Mouse (Mus musculus) mouse trophoblast stem cell (cell line): ENCODE results near the gene Eif1ad.
"Not testable (repeated sequence)": the region's sequence is repeated elsewhere in the genome, so short reads cannot be mapped to it uniquely, and the experiment has no call there.

Experiments
- in situ Hi-C, 2 experiments: fragments of 300-500 bp; cut with MseI, MboI; formaldehyde crosslinking; loops; 2 replicates in 1 of 2; 3 replicates in 1 of 2; pipeline ENCODE4 v1.15.1; 2025

Eif1ad gene

GRCm38 (mm10) chr19:5377446-5377845, 10.9 kb downstream of the Eif1ad start:
- in situ Hi-C loops, result no loop called here

DNA sequence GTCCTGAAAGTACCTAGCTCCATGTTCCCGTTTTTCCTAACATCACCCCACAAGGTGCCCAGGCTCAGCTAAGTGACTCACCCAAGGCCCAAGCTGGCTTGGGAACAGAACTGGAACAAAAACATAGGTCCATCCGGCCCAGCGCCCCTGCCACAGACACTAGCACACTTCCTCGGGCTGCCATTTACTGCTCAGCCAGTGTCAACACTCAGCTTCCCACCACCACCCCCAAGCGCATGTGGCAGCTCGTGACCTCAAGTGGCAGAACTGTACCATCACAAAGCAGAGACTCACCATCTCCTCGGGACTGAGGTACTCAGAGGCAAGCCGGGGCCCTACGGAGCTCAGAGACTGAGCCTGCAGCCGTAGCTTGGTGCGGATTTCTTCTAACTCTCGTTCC, 16.8 kb downstream of the Eif1ad start:
- in situ Hi-C loops, result no loop called here

DNA sequence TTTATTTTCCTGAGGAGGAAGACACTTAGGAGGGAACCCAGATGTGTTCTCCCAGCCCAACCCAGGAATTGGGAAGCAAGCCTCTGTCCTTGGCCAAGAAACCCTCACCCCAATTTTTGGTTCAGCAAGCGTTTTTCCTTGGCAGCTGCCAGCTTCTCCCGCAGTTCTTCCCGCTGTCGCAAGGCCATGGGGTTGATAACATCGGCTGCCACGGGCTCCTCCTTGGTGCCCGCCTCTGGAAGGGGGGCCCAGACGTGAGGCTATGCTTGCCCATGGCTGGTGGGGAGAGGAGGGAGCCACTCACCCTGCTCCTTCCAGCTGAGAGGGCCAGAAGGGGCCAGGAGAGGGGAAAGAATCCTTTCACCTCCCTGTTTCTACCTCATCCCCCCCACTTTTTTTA, 18.2 kb downstream of the Eif1ad start:
- in situ Hi-C loops, result no loop called here

DNA sequence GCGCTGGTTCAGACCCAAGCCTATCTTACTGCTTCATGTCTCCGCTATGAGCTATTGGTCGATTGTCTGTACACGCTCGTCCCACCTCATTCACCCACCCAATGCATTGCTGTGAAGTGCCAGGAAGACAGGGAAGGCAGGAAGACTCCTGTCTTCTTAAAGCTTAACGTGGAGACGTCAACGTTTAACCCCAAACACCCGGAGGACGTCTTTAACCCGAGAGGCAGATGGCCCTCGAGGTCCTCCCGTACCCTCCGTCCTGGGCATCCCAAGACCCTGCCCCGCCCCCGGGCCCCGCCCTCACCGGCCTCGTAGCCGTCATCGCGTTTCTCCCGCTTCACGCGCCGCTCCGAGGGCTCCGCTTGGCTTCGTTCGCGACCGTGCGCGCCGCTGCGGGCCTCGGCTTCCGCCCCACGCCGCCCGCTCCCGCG, 21.5 kb downstream of the Eif1ad start:
- in situ Hi-C loops, result no loop called here

- in situ Hi-C loops, result no loop called here
These were observed 22.2 kb downstream of the Eif1ad start, which contains the start of gene Sart1 for GRCm38 (mm10) chr19:5388588-5389242. Gene Sart1 (minus strand): TSS chr19:5388703.

DNA sequence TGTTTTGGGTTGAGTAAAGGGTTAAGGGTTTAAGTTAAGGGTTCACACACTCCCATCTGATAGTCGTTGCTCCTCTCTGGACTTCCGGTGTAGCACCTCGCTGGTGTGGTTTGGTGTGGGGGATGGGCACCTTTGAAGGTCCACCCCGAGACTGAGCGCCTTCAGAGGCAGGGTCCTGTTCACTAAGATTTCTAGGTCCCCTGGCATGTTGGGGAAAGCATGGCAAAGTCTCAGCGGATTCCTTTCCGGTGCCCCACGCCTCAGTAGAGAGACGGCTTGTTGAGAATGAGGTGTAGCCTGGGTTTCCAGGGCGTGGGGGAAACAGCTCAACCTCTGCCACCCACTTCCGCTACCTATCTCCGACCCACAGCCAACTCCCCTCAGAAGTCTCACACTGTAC, 23.1 kb downstream of the Eif1ad start:
- in situ Hi-C loops, result no loop called here

DNA sequence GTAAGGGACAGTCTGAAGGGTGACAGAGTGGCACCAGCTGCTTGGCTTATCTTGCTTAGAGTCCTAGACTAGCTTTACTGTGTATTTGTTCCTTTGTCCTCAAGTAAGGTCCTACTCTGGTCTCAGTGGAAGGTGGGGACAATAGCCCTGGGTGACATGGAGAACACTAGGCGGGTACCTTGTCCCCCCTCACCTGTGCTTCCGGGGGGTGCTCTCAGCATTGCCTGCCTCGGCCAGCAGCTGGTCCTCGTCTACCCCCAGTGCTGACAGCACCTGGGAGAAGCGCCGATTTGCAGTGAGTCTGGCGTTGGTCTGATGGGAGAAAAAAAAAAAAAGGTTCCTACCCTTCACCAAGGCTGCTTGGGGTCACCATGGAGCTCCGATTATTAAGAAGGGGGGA, 23.9 kb downstream of the Eif1ad start:
- in situ Hi-C loops, result no loop called here

DNA sequence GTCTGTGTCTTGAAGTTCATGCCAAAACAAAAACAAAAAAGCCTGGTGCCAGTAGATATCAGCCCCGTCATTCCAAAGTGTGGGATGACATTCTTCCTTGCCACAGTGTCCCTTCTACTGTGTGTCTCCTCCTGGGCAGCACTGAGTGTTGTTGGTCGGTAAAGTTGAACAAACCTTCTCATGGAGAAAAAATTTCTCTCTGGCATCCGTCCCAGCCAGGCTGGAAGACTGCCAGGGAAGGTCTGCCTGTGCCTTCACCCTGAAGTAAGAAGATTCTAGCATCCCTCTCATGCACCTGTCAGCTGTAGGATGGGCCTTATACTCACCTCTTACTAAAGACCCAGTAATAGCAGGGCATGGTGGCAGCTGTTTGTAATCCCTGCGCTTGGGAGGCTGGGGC, 26.4 kb downstream of the Eif1ad start:
- in situ Hi-C loops, result no loop called here

- in situ Hi-C loops, result no loop called here
These were observed 27.6 kb downstream of the Eif1ad start for GRCm38 (mm10) chr19:5394168-5394567.

DNA sequence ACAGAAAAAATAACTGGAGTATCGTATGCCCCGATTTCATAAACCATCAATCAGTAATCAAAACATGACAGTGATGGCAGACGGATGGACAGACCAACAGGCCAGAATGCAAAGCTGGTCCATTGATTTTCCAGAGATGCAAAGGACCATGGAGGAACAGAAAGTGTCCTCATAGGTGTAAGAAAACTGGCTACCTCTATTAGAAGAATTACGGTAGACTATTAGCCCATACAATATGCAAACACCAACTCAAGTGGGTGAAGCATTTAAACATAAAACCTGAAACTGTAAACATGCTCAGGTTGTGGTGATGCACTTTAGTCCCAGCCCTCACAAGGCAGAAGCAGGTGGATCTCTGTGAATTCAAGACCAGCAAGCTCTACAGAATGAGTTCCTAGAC, 28.8 kb downstream of the Eif1ad start:
- in situ Hi-C loops, result no loop called here

DNA sequence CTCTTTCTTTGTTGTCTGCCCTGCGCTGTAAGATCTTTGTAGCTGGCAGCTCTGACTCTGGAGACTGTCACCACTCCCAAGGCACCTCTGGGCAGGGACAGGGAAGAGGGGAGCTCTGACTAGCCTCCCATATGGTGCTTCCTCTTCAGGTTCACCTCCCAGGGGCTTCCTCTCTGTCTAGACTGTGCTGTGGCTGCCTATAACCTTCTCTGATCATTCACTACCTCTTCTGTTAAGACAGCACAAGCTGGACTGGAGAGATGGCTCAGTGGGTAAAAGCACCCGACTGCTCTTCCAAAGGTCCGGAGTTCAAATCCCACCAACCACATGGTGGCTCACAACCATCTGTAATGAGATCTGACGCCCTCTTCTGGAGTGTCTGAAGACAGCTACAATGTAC, 34.5 kb downstream of the Eif1ad start:
- in situ Hi-C loops, result not testable (repeated sequence)

DNA sequence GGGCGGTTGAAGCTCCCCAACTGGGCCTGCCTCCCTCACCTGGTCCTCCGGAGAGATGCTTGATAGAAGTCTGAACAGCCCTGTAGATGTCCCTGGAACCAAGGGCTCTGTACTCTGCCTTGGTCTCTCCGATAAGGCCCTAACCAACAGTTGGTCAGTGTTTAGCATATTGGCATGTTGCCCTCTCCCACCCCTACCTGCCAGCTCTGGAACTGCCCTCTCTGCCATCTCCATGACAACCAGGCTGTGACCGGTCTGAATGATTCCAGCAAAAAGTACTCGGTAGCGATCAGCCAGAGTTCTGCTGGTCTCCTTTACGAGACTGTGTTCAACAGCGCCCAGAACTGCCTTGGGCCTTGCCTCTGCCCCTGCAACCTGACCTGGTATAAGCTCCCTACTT, 35.8 kb downstream of the Eif1ad start, which contains the start of gene Tsga10ip:
Tsga10ip (minus strand) TSS at position 234 of the 400 bp plus-strand sequence.
- in situ Hi-C loops, result no loop called here

DNA sequence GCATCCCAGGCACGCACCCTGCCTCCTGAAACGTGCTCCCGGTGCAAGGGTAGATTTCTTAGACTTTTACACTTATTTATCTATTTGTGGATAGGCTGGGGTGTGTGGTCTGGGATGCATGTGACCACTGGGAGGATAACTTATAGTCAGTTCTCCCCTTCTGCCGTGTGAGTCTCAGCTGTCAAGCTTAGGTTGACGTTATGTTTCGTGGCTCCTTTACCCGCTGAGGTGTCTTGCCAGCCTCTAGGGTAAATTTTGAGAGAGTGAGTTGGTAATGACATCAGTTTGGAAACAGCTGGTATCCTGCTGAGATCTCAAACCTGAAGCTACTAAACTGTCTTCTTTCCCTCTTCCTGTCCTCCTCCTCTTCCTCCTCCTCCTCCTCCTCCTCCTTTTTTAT, 39.4 kb downstream of the Eif1ad start:
- in situ Hi-C loops, result no loop called here

- in situ Hi-C loops, result not testable (repeated sequence)
These were observed 40.1 kb downstream of the Eif1ad start for GRCm38 (mm10) chr19:5406531-5407126.

DNA sequence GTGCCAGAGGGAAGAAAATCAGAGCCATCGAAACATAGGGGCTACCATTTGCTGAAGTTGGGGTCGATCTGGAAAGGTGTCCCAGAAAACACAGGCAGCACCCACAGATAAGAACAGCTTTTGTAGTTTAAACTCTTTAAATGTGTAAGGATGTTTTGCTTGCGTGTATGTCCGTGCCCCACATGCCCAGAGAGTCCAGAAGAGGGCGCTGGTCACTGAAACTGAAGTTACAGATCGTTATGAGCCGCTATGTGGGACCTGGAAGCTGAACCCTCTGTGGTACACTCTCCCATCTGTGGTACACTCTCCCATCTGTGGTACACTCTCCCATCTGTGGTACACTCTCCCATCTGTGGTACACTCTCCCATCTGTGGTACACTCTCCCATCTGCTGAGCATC, 40.6 kb downstream of the Eif1ad start:
- in situ Hi-C loops, result no loop called here

DNA sequence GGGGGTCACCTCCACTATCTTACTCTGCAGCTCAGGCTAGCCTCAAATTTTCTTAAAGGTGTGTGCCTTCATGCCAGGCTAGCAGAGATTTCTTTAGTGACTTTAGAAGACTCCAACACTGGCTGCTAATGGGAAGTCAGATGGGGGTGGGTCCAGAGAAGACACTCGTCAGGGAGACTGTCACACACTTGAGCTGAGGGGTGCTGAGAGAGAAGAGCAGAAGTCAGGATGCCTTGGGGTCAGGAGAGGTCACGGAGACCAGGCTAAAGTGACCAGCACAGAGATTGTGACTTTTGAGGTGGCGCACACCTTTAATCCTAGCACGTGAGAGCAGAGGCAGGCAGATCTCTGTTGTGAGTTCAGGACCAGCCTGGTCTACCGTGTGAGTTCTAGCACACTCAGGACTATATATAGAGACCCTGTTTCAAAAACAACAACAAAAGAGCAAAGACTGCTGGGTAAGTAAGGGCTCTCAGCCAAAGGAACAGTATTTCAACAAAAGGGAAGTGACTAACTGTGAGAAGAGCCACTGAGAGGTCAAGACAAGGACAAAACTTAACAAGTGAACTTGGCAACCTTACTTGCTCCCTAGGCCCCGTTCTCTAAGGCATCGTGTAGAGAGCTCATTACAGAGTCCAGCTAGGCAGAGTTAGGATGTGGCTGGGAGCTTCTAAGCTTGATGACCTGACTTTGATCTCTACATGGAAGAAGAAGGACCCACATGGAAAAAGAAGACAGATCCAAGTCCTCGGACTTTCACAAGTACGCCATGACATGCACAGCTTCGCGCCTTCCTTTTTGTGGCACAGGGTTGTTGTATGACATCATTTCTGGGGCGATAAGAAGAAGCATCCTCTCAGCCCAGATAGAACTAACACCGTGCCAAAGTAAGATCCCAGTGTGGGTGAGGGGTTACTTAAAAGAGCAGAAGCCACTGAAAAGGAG, 41.8 kb downstream of the Eif1ad start:
- in situ Hi-C loops, result no loop called here

DNA sequence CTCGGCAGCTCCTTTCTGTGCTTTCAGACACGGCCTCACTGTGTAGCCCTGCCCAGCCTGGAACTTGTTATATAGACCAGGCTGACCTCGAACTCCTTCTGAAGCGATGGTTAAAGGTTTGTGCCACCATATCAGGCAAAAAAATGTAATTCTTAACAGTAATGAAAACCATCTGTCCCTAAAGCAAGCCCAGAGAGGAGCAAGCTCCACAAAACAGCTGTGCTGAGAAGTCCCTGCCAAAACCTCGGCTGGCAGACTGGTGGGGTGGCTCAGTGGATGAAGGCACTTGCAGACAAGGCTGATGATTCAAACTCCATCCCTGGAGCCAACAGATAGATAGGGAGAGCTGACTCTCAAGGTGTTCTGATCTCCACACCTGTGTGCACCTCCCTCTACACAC, 42.5 kb downstream of the Eif1ad start:
- in situ Hi-C loops, result no loop called here

- in situ Hi-C loops, result no loop called here
These were observed 44.1 kb downstream of the Eif1ad start for GRCm38 (mm10) chr19:5410641-5411040.

- in situ Hi-C loops, result no loop called here
These were observed 45.4 kb downstream of the Eif1ad start for GRCm38 (mm10) chr19:5411961-5412360.

DNA sequence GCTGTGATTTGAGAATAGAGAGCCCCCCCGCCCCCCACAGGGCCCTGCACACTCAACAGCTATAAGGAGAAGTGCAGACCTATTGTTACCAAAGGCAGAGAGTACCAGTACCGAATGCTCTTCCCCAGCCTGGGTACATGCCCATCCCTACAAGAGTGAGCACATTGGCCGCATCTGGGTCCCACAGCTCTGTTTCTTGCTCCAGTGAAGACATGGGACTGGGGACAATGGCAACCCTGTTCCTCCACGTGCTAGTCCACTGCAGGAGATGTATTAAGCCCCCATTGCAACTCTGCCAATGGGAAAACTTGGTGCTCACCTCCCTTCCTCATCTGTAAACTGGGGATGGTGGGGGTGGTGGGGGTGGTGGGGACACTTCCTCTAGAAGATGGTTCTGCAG, 47.3 kb downstream of the Eif1ad start:
- in situ Hi-C loops, result no loop called here

- in situ Hi-C loops, result no loop called here
These were observed 48.0 kb downstream of the Eif1ad start for GRCm38 (mm10) chr19:5414534-5414957.

GRCm38 (mm10) chr19:5418750-5419466, 52.4 kb downstream of the Eif1ad start:
- in situ Hi-C loops, result no loop called here
